Mouse (Mus musculus): ENCODE results near the gene U2af1. TPM values are rescaled to one million over a fixed set of nuclear protein-coding genes. Genes with fewer than 3 reads are reported as not detected.
"Not testable (repeated sequence)": the region's sequence is repeated elsewhere in the genome, so short reads cannot be mapped to it uniquely, and the experiment has no call there.

Gene U2af1
- polyA plus RNA-seq, 2 experiments from 2014 or later, result 60.6 to 77.9 TPM

DNA sequence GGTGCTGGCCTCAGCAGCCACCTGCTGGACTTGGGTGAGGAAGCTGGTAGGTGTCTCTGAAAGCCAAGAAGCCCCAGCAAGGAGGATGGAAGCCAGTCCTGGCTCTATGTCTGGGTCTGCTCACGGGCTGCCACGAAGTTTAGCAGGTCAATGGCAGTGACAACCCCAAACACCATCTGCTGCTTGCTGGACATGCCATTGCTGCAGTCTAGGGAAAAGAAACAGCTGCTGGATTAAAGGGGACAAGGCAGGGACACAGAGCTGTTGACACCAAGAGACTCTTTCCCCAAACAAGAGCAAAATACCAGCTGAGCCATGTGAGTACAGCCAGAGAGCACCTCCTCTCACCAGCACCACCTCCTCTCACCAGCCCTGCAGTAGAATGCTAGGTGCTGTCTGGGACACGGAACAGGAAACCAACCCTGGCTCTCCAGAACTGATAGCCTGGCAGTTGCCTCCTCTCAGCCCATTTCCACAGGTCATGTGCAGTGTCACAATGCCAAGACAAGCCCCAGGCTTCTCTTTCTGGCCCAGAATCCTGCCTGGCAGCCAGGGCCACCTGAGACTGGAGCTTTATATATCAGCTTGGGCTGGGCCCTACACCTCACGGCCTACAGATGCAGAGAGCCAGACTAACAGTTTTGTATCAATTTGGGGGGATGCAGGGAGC is 45.5 kb downstream of the U2af1 start:
- no peak for ATAC-seq

DNA sequence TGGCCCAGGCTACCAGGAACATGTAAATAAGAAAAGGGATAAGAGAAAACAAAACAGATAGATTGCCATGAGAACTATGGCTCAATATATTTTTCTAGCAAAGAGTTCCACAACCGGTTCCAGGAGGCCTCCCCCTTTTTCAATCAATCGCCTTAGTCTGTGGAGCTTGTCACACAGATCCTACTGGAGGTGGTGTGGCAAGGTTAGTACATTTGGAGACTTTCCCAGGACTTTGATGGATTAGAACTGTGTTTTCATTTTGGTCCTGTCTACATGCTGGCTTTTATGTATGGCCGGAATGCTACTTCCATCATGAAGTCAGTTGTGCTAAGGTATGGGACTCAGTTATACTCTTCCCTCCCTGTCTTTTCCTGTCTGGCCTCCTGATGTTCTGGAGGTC is 48.8 kb downstream of the U2af1 start:
- ATAC-seq, result no peak

- not testable (repeated sequence) for ATAC-seq
These were observed 49.5 kb downstream of the U2af1 start for GRCm38 (mm10) chr17:31609173-31609572.

DNA sequence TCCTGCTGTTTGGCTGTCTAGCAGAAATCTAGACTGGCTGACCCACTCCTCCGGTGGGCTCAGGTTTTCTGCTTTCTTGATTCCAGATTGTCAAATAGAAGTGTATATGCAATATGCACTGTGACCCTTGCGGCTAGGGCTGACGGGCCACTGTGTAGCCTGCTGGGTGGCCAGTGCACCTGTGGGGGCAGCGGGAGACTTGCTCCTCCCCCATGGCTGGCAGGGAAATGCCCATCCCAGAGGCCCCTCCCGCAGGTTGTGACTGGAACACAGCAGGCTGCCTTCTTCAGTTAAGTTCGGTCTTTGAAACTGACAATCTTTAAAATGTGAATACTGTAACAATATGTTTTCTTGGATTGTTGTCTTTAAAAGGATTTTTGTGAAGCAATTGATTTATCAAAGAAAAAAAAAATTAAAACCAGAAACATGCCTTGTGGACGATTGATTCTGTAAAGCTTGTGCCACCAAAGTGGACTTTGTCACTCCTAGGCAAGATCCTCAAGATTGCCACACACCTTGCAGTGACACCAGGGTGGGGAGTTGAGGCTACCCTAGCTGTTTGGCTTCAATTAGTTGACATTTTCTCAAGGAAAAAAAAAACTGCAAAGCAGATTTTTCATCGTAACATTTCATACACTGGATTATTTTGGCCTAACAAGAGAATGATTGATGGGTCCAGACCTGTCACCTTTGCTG is 51.3 kb downstream of the U2af1 start:
- no peak for ATAC-seq

DNA sequence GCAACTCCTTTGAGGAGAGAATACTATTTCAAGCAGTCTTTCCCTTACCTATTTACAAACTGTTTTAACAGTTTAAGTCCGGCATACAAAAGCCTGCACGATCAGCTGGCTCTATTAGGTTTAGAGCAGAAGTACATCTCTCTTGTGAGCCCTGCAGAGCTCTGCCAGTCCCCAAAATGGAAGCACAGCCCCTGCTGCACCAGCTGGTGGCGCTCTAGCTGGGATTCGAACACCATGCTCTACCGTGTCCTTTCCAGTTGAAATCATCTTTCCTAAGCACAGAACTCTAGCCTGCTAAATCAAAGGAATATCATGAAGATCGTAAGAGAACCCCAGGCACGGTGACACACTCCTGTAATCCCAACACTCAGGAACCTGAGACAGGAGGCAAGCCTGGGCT is 52.3 kb downstream of the U2af1 start:
- ATAC-seq, result no peak

- ATAC-seq, result no peak
These were observed 60.1 kb downstream of the U2af1 start for GRCm38 (mm10) chr17:31598593-31598992.

- ATAC-seq, result no peak
These were observed 60.7 kb downstream of the U2af1 start for GRCm38 (mm10) chr17:31597957-31598356.

Other genes with a start within 250 kb of the U2af1 start
- gene Wdr4, start 138.9 kb downstream of the U2af1 start, polyA plus RNA-seq (2017; shearing (Covaris generic)), result 10 to 100 TPM; 14.4 to 16.2 TPM
- 100 to 1,000 TPM; 248 to 290 TPM for gene Ndufv3, start 138.8 kb downstream of the U2af1 start, polyA plus RNA-seq (2017; shearing (Covaris generic))
- 10 to 100 TPM; 42.0 to 44.1 TPM for gene Pknox1, start 94.2 kb downstream of the U2af1 start, polyA plus RNA-seq (2017; shearing (Covaris generic))
- gene Cbs, start 21.7 kb downstream of the U2af1 start, polyA plus RNA-seq (2017; shearing (Covaris generic)), result under 1 TPM in 1 of 2 experiments, not detected in 1; 0.05 TPM
- gene Cryaa, start 18.9 kb upstream of the U2af1 start, polyA plus RNA-seq (2017; shearing (Covaris generic)), result not detected
- 1 to 10 TPM; 3.2 to 4.1 TPM for gene Sik1, start 196.9 kb upstream of the U2af1 start, polyA plus RNA-seq (2017; shearing (Covaris generic))

Measured in activated CD4-positive, CD25-positive, alpha-beta regulatory T cell, adult 4 months (primary cell).